Mouse (Mus musculus): ENCODE measurements at regions not wholly inside any gene's neighbourhood (a gene's known extent, or its start where the extent isn't known, plus 50 kb on each side); places are given as distances from the start of the nearest gene placed in this dataset.

DNA sequence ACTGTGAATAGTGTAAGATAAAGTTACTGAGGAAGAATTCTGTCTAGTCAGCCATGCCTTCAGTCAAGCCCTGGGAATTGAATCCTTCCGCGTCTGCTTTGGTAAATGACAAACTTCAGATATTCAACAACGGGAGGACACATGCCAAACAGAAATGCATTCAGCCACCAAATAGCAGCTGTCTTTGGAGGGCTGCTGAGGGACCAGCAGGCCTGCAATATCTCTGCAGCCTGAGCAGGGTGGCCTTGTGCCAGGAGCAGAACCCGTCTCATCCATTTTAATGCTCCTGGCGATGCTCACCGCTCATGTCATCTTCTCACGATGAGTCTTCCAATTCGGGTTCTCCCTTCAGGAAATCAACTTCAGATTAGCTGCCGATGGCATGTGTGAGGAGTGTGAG, 87.1 kb upstream of the Pik3r1 start:
- intact Hi-C loops (cut with DNase I) = no loop called here
- no peak for TF ChIP-seq CTCF (IDR thresholded peaks at IDR 0.05)
- no peak overlapping the region for H3K4me3 ChIP-seq
- H3K27ac ChIP-seq = no peak overlapping the region
- DNase-seq (ENCODE audit: extremely low spot score in 1 of 2, low spot score in 2 of 2) = peak; percentile 15 to 23

DNA sequence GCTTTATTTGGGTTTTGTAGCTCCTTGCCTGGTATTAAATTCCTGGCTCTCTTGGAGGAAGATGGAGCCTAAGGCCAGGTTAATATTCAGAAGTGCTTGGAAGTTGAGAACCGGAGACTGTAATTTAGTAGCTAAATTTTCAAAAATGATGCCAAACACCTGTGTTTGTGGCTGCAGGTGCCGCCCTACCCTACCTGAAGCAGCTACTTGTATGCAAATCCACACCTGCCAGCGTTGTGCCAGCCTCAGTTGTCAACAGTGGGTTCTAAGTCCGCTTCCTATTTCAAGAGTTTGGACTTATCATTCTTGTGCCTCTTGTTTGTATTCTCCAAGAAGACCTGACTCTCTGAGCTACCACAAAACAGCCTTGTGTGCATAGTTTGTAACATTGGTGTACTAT, 92.7 kb upstream of the Pik3r1 start:
- H3K4me3 ChIP-seq = no peak overlapping the region
- no peak for DNase-seq (ENCODE audit: extremely low spot score in 1 of 2, low spot score in 2 of 2)
- no peak for TF ChIP-seq CTCF (IDR thresholded peaks at IDR 0.05)
- H3K27ac ChIP-seq = no peak overlapping the region
- intact Hi-C loops (cut with DNase I) = no loop called here

DNA sequence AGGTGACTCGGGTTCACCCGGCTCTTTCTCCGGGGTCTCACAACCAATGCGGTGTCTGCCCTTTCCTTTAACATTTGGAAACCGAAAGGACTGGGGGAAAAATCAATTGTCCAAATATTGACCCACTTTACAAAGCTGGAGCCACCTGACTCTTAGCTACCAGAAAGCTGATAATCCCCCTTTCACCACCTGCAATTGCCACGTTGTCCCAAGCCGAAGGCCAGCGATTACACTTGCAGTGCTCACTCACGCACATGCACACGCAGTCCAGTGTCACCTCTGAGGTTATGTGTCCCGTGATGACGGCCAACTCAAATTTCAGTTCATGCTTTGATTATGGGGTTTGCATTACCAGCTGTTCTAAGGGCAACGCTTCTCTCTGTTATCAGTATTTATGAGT, 94.0 kb upstream of the Pik3r1 start:
- no peak overlapping the region for H3K4me3 ChIP-seq
- TF ChIP-seq CTCF (IDR thresholded peaks at IDR 0.05) = no peak
- intact Hi-C loops (cut with DNase I) = no loop called here
- no peak overlapping the region for H3K27ac ChIP-seq
- no peak for DNase-seq (ENCODE audit: extremely low spot score in 1 of 2, low spot score in 2 of 2)

DNA sequence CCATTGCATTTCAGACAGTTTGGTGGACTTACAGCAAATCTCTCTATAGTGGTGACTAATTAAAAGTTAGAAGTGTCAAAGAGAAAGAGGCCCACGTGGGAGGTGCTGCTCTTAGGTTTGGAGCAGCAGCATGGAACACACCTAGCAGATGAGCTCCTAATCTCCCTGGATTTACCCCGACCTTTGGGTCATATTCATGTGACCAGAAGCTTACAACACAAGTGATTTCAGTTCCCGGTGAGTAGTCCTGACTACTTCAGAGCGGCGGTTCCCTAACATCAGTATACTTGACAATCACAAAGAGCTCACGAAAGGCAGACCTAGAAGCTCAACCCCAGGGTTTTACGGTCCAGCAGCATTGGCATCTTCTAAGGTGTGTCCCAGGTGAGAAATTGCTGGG, 95.0 kb upstream of the Pik3r1 start:
- intact Hi-C loops (cut with DNase I) = no loop called here
- H3K4me3 ChIP-seq = no peak overlapping the region
- no peak overlapping the region for H3K27ac ChIP-seq
- no peak for DNase-seq (ENCODE audit: extremely low spot score in 1 of 2, low spot score in 2 of 2)
- no peak for TF ChIP-seq CTCF (IDR thresholded peaks at IDR 0.05)

DNA sequence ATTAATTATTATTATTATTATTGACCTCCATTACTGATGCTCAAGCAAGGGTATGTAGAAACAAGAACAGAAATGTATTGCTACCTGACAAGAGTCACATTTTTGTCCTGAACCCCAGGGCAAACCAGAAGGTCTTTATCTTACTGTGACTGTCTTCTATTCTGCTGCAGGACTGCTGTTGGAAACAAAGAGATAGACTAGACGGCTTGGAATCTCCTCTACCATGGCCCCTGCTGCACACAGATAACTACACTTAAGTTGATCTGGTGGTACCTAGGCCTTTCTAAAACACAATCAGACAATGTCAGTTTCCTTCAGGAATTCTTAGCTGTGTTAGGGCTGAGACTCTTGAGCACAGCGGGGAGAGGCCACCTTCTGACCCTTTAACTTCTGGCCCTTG, 95.6 kb upstream of the Pik3r1 start:
- intact Hi-C loops (cut with DNase I) = no loop called here
- Histone ChIP-seq H3K4me3 (no peak overlapping the region), H3K27ac (no peak overlapping the region)
- no peak for TF ChIP-seq CTCF (IDR thresholded peaks at IDR 0.05)
- DNase-seq (ENCODE audit: extremely low spot score in 1 of 2, low spot score in 2 of 2) = no peak

DNA sequence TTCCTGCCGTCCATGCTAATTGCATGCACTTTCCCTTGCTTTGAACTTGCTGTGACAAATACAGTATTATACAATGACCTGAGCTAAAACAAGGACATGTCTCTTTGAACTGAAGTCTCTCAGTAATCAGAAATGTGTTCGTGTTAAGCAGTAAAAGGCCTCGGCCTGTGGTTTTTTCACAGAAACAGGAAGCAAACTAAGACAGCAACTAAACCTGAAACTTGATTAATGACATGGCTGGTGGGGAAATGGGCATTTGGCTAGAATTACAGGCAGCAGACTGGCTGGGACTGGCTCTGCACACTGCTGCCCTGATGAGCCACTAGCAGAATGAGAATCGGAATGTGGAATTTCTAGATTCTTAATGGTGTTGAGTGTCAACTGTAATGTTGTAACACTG, 98.8 kb upstream of the Pik3r1 start:
- Histone ChIP-seq H3K4me3 (no peak overlapping the region), H3K27ac (no peak overlapping the region)
- TF ChIP-seq CTCF (IDR thresholded peaks at IDR 0.05) = no peak
- DNase-seq (ENCODE audit: extremely low spot score in 1 of 2, low spot score in 2 of 2) = no peak
- intact Hi-C loops (cut with DNase I) = no loop called here

DNA sequence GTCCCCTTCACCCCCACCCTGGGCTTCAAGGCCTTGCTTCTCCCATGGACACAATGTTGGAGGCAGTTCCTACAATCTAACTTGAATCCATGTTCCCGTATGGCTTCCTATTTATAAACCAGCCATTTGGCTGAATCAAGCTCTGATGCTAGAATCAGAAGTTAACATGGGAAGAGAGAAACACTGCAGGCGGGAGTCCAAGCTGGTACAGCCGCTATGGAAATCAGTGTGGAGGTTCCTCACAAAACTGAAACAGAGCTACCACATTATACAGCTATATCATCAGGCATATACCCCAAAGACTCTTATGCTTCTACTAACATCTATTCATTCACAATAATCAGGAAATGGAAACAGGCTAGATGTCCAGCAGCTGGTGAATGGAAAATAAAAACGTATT, 106.7 kb upstream of the Pik3r1 start:
- intact Hi-C loops (cut with DNase I) = no loop called here
- peak in 1 of 2 experiments; percentile 16 for DNase-seq (ENCODE audit: extremely low spot score in 1 of 2, low spot score in 2 of 2)
- no peak overlapping the region for H3K4me3 ChIP-seq
- H3K27ac ChIP-seq = peak overlapping the region; percentile 41; the same call in 1 of the 2 replicates
- TF ChIP-seq CTCF (IDR thresholded peaks at IDR 0.05) = no peak

DNA sequence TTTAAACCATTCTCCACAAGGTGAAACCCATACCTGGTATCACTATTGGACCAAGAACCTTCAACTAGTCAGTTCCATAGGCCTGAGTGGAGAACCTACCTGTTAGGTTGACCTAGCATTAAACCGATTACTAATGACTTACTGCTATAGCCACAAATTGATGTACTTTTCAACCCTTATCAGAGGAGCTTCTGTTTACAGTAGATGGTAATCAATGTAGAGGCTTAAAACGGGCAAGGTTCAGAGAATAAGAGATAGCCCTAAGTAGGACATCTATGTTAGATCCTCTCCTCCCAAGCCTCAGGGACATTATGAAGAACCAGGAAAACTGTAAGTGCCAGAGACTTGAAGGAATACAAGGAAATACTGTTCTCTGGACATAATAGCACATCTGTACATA, 108.1 kb upstream of the Pik3r1 start:
- intact Hi-C loops (cut with DNase I) = no loop called here
- Histone ChIP-seq H3K27ac (no peak overlapping the region), H3K4me3 (no peak overlapping the region)
- DNase-seq (ENCODE audit: extremely low spot score in 1 of 2, low spot score in 2 of 2) = no peak
- no peak for TF ChIP-seq CTCF (IDR thresholded peaks at IDR 0.05)

DNA sequence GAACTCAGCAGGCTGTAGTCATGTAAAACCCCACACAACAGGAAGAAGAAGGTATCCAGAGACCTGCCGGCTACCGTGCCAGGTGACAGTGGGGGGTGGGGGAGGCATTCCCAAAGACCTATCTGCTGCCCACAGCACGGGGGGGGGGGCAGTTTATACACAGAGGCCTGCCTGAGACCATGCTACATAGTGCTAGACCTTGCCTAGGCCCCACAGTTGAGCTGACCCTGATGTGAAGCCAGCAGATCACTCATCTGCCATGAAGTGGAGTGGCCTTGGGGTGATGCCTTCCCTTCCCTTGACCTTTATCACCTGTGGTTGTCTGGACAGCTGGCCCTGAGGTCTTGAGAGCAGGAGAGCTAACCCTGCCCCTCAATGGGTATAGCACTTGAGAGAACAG, 108.6 kb upstream of the Pik3r1 start:
- H3K4me3 ChIP-seq = no peak overlapping the region
- no peak for TF ChIP-seq CTCF (IDR thresholded peaks at IDR 0.05)
- no peak overlapping the region for H3K27ac ChIP-seq
- intact Hi-C loops (cut with DNase I) = no loop called here
- DNase-seq (ENCODE audit: extremely low spot score in 1 of 2, low spot score in 2 of 2) = no peak

DNA sequence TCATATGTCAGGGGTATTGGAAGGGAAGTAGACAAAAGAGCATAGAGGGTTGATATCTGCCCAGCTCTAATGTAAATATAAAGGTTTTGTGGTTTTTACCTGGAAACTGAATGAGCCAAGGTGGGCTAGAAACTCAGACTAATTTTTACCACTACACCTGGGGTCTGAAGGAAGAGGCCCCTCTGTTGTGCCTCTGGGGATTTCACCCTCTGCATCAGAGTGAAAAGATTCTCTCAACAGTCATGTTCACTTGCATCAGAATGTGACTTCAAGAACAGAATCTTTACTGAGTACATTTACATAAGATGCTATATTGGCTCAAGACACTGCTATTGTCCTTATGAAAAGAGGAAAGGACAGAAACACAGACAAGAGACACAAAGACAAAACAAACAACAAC, 110.2 kb upstream of the Pik3r1 start:
- Histone ChIP-seq H3K4me3 (no peak overlapping the region), H3K27ac (no peak overlapping the region)
- TF ChIP-seq CTCF (IDR thresholded peaks at IDR 0.05) = no peak
- no peak for DNase-seq (ENCODE audit: extremely low spot score in 1 of 2, low spot score in 2 of 2)
- intact Hi-C loops (cut with DNase I) = no loop called here

DNA sequence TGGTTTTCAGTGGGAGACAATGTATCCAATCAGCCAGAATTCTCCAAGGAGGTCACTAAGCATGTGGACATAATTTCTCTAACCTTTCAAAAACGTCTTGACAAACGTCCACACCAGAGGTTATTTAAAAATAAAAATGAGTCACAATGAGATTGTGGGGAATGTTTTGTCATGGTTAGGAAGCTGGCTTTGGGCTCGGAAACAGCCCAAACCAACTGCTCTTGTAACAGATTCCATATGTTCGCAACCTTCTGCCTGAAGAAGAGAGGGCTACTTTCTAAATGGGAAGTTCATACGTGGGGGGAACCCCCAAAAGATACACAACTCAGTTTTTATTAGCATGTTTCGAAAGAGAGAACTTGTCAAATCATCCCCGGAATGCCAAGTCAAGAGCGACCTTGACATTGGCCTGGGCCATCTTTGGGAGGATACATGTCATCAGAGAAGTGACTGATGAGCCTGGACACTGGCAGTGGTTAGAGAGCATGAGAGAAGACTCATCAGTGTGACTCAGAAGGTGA, 111.6 kb upstream of the Pik3r1 start:
- TF ChIP-seq CTCF (IDR thresholded peaks at IDR 0.05) = no peak
- Histone ChIP-seq H3K4me3 (no peak overlapping the region), H3K27ac (no peak overlapping the region)
- DNase-seq (ENCODE audit: extremely low spot score in 1 of 2, low spot score in 2 of 2) = no peak
- intact Hi-C loops (cut with DNase I) = no loop called here

DNA sequence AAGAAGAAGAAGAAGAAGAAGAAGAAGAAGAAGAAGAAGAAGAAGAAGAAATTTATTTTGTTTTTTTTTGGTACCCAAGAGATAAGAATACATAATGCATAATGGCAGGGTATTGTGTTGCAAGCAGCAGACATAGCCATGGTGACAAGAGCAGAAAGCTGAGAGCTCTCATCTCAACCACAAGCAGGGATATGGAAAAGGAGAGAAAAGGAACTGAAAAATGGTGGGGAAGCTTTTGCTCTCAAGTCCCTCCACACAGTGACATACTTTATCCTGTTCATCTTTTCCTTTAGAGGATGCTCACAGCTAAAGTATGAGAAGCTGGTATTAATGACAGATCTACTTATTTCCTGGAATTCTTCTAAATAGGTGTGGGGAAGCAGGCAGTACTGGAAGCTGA, 115.2 kb upstream of the Pik3r1 start:
- intact Hi-C loops (cut with DNase I) = no loop called here
- no peak for DNase-seq (ENCODE audit: extremely low spot score in 1 of 2, low spot score in 2 of 2)
- Histone ChIP-seq H3K27ac (no peak overlapping the region), H3K4me3 (no peak overlapping the region)
- TF ChIP-seq CTCF (IDR thresholded peaks at IDR 0.05) = no peak

DNA sequence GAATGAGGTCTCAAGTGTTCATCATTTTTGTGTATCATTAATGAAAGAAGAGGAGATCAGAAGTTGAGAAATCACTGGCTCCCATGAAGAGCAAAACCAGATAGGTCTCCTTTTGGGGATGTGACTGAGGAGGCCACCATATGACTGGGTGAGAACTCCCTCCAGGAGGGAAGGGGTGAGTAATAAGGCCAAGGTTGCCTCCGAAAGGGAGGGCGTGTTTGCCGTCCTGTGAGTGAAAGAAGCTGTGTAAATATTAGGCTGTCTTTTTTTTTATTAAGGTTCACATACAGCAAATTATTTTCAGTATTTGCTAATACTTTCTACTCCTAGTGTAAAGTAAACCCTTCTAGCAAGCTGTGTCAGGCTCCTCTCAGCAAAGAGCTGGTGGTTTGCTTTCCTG, 116.7 kb upstream of the Pik3r1 start:
- intact Hi-C loops (cut with DNase I) = no loop called here
- no peak for DNase-seq (ENCODE audit: extremely low spot score in 1 of 2, low spot score in 2 of 2)
- TF ChIP-seq CTCF (IDR thresholded peaks at IDR 0.05) = no peak
- Histone ChIP-seq H3K27ac (no peak overlapping the region), H3K4me3 (no peak overlapping the region)

DNA sequence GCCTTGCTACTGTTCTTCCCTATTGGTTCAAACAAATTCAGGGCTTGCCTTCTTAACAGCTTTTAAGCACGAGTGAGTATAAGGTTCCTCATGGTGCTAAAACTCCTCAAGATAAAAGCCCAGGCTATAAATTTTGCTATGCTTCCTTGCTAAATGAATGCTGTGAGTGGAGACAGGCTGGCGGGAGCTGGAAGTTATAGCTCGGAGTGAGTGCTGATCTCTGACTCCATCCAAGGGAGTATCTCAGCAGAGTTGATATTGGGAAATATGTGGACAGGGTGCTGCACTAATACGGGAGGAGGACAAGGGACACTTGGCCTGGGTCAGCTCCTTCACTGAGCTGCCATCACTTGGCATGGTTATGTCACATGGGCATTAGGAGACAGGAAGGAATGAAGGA, 123.5 kb upstream of the Pik3r1 start:
- no peak for TF ChIP-seq CTCF (IDR thresholded peaks at IDR 0.05)
- intact Hi-C loops (cut with DNase I) = no loop called here
- no peak overlapping the region for H3K4me3 ChIP-seq
- DNase-seq (ENCODE audit: extremely low spot score in 1 of 2, low spot score in 2 of 2) = no peak
- no peak overlapping the region for H3K27ac ChIP-seq

Data from left cerebral cortex, adult 2 months (tissue).